Mouse (Mus musculus) heart, adult 10 weeks (tissue): ENCODE measurements around the gene Tiam1. TPM values are rescaled to one million over a fixed set of nuclear protein-coding genes. Genes with fewer than 3 reads are reported as not detected.

Experiments
- polyA plus RNA-seq: library from polyadenylated mRNA; stranded (reverse); fragments of 350-450 nt; fragmentation: Illumina TruSeq; extraction: RNeasy Lipid Tissue Mini Kit (QIAGEN cat#74804); gene quantifications from one replicate; pipeline ENCODE4 v1.2.3, GENCODE M21; 2014; ENCODE audit warnings: low read depth, low replicate concordance

Gene Tiam1
- polyA plus RNA-seq = 4.8 TPM

GRCm38 (mm10) chr16:90143760-90144516, at the start of gene Tiam1:
Tiam1 (minus strand) TSS chr16:90143769.

Other genes with a start within 250 kb of the Tiam1 start
- 813 TPM for gene Sod1, start 77.0 kb upstream of the Tiam1 start, polyA plus RNA-seq
- 14.7 TPM for gene Scaf4, start 140.7 kb upstream of the Tiam1 start, polyA plus RNA-seq
- 0.37 TPM for gene Hunk, start 242.2 kb upstream of the Tiam1 start, polyA plus RNA-seq